14 mouse cellular contexts compared by ENCODE assay signal in genomic region chr2:160793117-160793516, GRCm38 (mm10).
DNase-seq lines count a peak whose midpoint lies in the region; ATAC-seq and TF ChIP-seq lines count a peak whose summit lies in the region.
"Had no signal": no experiment of that assay in that cellular context is flagged by ENCODE, and none has a peak within 500 bp of the region (broad histone marks: within the 10 kb centered on the region; RNA-seq: fewer than 3 reads in every experiment).

No protein-coding gene starts in this region.

- peak; percentile 27; the same call in 1 of the 2 replicates for TF ChIP-seq CTCF in liver, adult 2 months (IDR thresholded peaks at IDR 0.05; ENCODE audit: low read depth, low read length)
- peak in 2 of 3 experiments; percentile 7 to 56; a peak in 2 of 6 replicates for TF ChIP-seq CTCF in MEL (IDR thresholded peaks at IDR 0.05 in 2 of 3, conservative IDR thresholded peaks at IDR 0.05 in 1 of 3; ENCODE audit: control insufficient read depth in 1 of 3, insufficient read depth in 1 of 3, low read depth in 2 of 3, low read length in 3 of 3, poor library complexity in 1 of 3, severe bottlenecking in 1 of 3)

- H3K9me3 ChIP-seq in liver, embryonic 11.5 days (ENCODE audit: control insufficient read depth, low read length): no peaks in the 10 kb centered on the region
- H3K9me3 ChIP-seq in MEL (replicated peaks; ENCODE audit: insufficient read depth, low read length): no peaks in the 10 kb centered on the region
- H3K9me3 ChIP-seq in forebrain, embryonic 16.5 days (ENCODE audit: control insufficient read depth, low read length): no peaks in the 10 kb centered on the region
- H3K9me3 ChIP-seq: liver, embryonic 12.5 days; midbrain, embryonic 12.5 days; stomach, embryonic 15.5 days had no signal

- no peak for TF ChIP-seq POLR2A in liver, adult 2 months (IDR thresholded peaks at IDR 0.05; ENCODE audit: extremely low read depth, insufficient read depth, low read length)
- no peak for TF ChIP-seq POLR2A in MEL (IDR thresholded peaks at IDR 0.05; ENCODE audit: control insufficient read depth in 1 of 2, insufficient read depth in 1 of 2, low read depth in 1 of 2, low read length in 2 of 2, poor library complexity in 1 of 2)

- H3K4me3 ChIP-seq in liver, adult 2 months (ENCODE audit: insufficient read depth, low read depth, low read length): no peak overlapping the region
- no peak overlapping the region for H3K4me3 ChIP-seq in liver, embryonic 11.5 days (ENCODE audit: low read depth, low read length)
- no peak overlapping the region for H3K4me3 ChIP-seq in MEL (ENCODE audit: control insufficient read depth in 1 of 2, insufficient read depth in 1 of 2, low read depth in 2 of 2, low read length in 2 of 2)
- no peak overlapping the region for H3K4me3 ChIP-seq in forebrain, embryonic 16.5 days (replicated peaks; ENCODE audit: low read length)
- H3K4me3 ChIP-seq: liver, embryonic 12.5 days; midbrain, embryonic 12.5 days; stomach, embryonic 15.5 days had no signal

- no peaks in the 10 kb centered on the region for H3K27me3 ChIP-seq in liver, adult 2 months (ENCODE audit: control insufficient read depth, insufficient read depth, low read length)
- no peaks in the 10 kb centered on the region for H3K27me3 ChIP-seq in liver, embryonic 11.5 days (replicated peaks; ENCODE audit: control insufficient read depth, insufficient read depth, low read length)
- H3K27me3 ChIP-seq in MEL (ENCODE audit: control insufficient read depth in 1 of 2, insufficient read depth in 2 of 2, low read length in 2 of 2): no peaks in the 10 kb centered on the region
- H3K27me3 ChIP-seq in forebrain, embryonic 16.5 days (replicated peaks; ENCODE audit: control insufficient read depth, insufficient read depth, low read length): no peaks in the 10 kb centered on the region
- H3K27me3 ChIP-seq: liver, embryonic 12.5 days; midbrain, embryonic 12.5 days; stomach, embryonic 15.5 days had no signal

- ATAC-seq in frontal cortex, adult (ENCODE audit: low TSS enrichment): 0 out of 2 replicates have a peak, but pooled peaks have one; percentile 36
- no peak for ATAC-seq in liver, embryonic 11.5 days (replicated peaks; ENCODE audit: low FRiP score)
- ATAC-seq in megakaryocyte, adult 5-6 weeks (ENCODE audit: poor library complexity, severe bottlenecking): peak; percentile 35; the same call in 1 of the 2 replicates
- no peak for ATAC-seq in forebrain, embryonic 16.5 days
- ATAC-seq in granulocyte monocyte progenitor cell, adult 5-6 weeks (replicated peaks; ENCODE audit: poor library complexity, severe bottlenecking): no peak; the same call in 1 of the 2 replicates
- ATAC-seq: liver, embryonic 12.5 days had no signal

- TF ChIP-seq EP300 in MEL (IDR thresholded peaks at IDR 0.05; ENCODE audit: low read depth in 1 of 2, low read length in 2 of 2): no peak

- H3K79me2 ChIP-seq in liver, adult 2 months (ENCODE audit: control insufficient read depth, insufficient read depth, low read length): peaks cover 9% of the 10 kb centered on the region; the same call in 1 of the 2 replicates
- no peaks in the 10 kb centered on the region for H3K79me2 ChIP-seq in MEL (ENCODE audit: control insufficient read depth, insufficient read depth, low read length, poor library complexity)

- 82% methylated on average over 2 of the region's 2 CpGs for WGBS in liver, adult 2 months
- WGBS in liver, embryonic 11.5 days: 66% methylated on average over 2 of the region's 2 CpGs
- 82% methylated on average over 2 of the region's 2 CpGs for WGBS in forebrain, embryonic 16.5 days

- no peak overlapping the region for H3K9ac ChIP-seq in liver, adult 2 months (ENCODE audit: low read depth, low read length)
- H3K9ac ChIP-seq in liver, embryonic 11.5 days (ENCODE audit: low read depth, low read length): no peak overlapping the region
- no peak overlapping the region for H3K9ac ChIP-seq in MEL (ENCODE audit: control insufficient read depth, low read depth, low read length, poor library complexity, severe bottlenecking)
- no peak overlapping the region for H3K9ac ChIP-seq in forebrain, embryonic 16.5 days (replicated peaks; ENCODE audit: low read depth, low read length)
- H3K9ac ChIP-seq: liver, embryonic 12.5 days; midbrain, embryonic 12.5 days; stomach, embryonic 15.5 days had no signal

- no peak overlapping the region for H3K27ac ChIP-seq in liver, adult 2 months (replicated peaks; ENCODE audit: insufficient read depth, low read depth, low read length)
- no peak overlapping the region for H3K27ac ChIP-seq in liver, embryonic 11.5 days (ENCODE audit: low read depth, low read length)
- no peak overlapping the region for H3K27ac ChIP-seq in MEL (ENCODE audit: control insufficient read depth, low read depth, low read length)
- H3K27ac ChIP-seq in forebrain, embryonic 16.5 days (ENCODE audit: low read length): no peak overlapping the region
- H3K27ac ChIP-seq: liver, embryonic 12.5 days; midbrain, embryonic 12.5 days; stomach, embryonic 15.5 days had no signal

- no peak for DNase-seq in frontal cortex, postnatal 25 days (ENCODE audit: low spot score in 2 of 2)
- no peak for DNase-seq in liver, adult 2 months (ENCODE audit: extremely low read depth, low read depth, low spot score)
- no peak for DNase-seq in liver, embryonic 11.5 days (ENCODE audit: low spot score)
- DNase-seq in MEL (ENCODE audit: low read depth, low spot score): peak; percentile 16
- DNase-seq: cerebellum, postnatal 14 days; layer of hippocampus, postnatal 36 days; right cerebral cortex, postnatal 14 days had no signal

- TF ChIP-seq RAD21 in MEL (IDR thresholded peaks at IDR 0.05; ENCODE audit: low read depth, low read length): peak; percentile 51

- peaks cover 12% of the 10 kb centered on the region for H3K4me1 ChIP-seq in liver, adult 2 months (ENCODE audit: control insufficient read depth, insufficient read depth, low read length)
- no peaks in the 10 kb centered on the region for H3K4me1 ChIP-seq in liver, embryonic 11.5 days (replicated peaks; ENCODE audit: control insufficient read depth, insufficient read depth, low read length)
- peaks cover 4 to 6% of the 10 kb centered on the region in 2 experiments; a peak in 2 of 4 replicates for H3K4me1 ChIP-seq in MEL (ENCODE audit: control insufficient read depth in 1 of 2, insufficient read depth in 2 of 2, low read length in 2 of 2)
- H3K4me1 ChIP-seq in forebrain, embryonic 16.5 days (replicated peaks; ENCODE audit: control insufficient read depth, insufficient read depth, low read length): peaks cover 3% of the 10 kb centered on the region; the same call in 1 of the 2 replicates
- H3K4me1 ChIP-seq: liver, embryonic 12.5 days; midbrain, embryonic 12.5 days; stomach, embryonic 15.5 days had no signal

- no peak overlapping the region for H3K4me2 ChIP-seq in liver, embryonic 11.5 days
- H3K4me2 ChIP-seq in forebrain, embryonic 16.5 days (ENCODE audit: low read length): no peak overlapping the region
- H3K4me2 ChIP-seq: liver, embryonic 12.5 days; midbrain, embryonic 12.5 days; stomach, embryonic 15.5 days had no signal

- 0 out of 2 replicates have a peak, but pooled peaks cover 2% of the 10 kb centered on the region for H3K36me3 ChIP-seq in liver, adult 2 months (ENCODE audit: control insufficient read depth, insufficient read depth, low read length)
- no peaks in the 10 kb centered on the region for H3K36me3 ChIP-seq in liver, embryonic 11.5 days (ENCODE audit: control insufficient read depth, insufficient read depth, low read length)
- 0 out of 4 replicates have a peak, but pooled peaks cover 0 to 2% of the 10 kb centered on the region in 2 experiments for H3K36me3 ChIP-seq in MEL (ENCODE audit: control insufficient read depth in 1 of 2, insufficient read depth in 2 of 2, low read length in 2 of 2)
- no peaks in the 10 kb centered on the region for H3K36me3 ChIP-seq in forebrain, embryonic 16.5 days (ENCODE audit: control insufficient read depth, insufficient read depth)
- H3K36me3 ChIP-seq: liver, embryonic 12.5 days; midbrain, embryonic 12.5 days; stomach, embryonic 15.5 days had no signal

TF ChIP-seq in MEL, 35 proteins besides CTCF, POLR2A, EP300 and RAD21:
- TF ChIP-seq ZNF384 (IDR thresholded peaks at IDR 0.05; ENCODE audit: low read depth, low read length) (no peak), ZKSCAN1 (IDR thresholded peaks at IDR 0.05; ENCODE audit: low read depth, low read length) (no peak), ZC3H11A (IDR thresholded peaks at IDR 0.05; ENCODE audit: low read depth, low read length) (peak; percentile 48), RCOR1 (IDR thresholded peaks at IDR 0.05; ENCODE audit: low read depth, low read length) (no peak), SMC3 (IDR thresholded peaks at IDR 0.05; ENCODE audit: low read depth, low read length) (peak; percentile 67), NELFE (IDR thresholded peaks at IDR 0.05; ENCODE audit: low read depth, low read length) (no peak), POLR2AphosphoS2 (IDR thresholded peaks at IDR 0.05; ENCODE audit: low read length) (no peak)

Comparison
In these comparisons a context has a peak if more than half of its experiments do, and no peak if none do; other contexts are left out.
1. ATAC-seq: peak in frontal cortex, adult (single experiment) and megakaryocyte, adult 5-6 weeks (single experiment); none in liver, embryonic 11.5 days (single experiment), forebrain, embryonic 16.5 days (single experiment) and granulocyte monocyte progenitor cell, adult 5-6 weeks (single experiment).